Mouse (Mus musculus) ES-CJ7 (cell line): ENCODE measurements around the gene Dkk3.
A peak's percentile ranks its signal among the peaks of the same experiment; 100 is the strongest.
"Not testable (repeated sequence)": the region's sequence is repeated elsewhere in the genome, so short reads cannot be mapped to it uniquely, and the experiment has no call there.

ENCODE experiments used
- DNase-seq: peaks from one replicate; pipeline ENCODE4 v3.0.0; 2011; ENCODE audit warnings: low read depth, low spot score

Dkk3 gene

GRCm38 (mm10) chr7:112169955-112170692 is 11.3 kb upstream of the Dkk3 start:
- no peak for DNase-seq

DNA sequence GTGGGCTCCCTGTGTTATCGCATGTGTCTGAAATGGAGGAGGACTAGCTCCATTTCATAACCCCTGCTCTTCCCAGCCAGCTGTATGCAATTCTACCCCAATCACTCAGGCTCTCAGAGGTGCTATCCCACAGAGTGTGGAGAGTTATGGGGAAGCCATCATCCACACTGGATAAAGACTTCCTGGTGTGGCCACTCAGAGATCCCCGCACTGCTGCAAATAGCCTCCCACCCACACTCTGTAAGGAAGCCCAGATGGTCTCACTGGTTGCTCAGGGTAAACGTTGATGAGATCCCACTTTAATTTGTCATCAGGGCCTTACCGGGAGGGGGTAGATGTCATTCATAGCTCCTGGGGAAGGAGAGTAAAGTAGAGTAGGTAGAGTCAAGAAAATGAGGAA is 6.7 kb upstream of the Dkk3 start:
- no peak for DNase-seq

DNA sequence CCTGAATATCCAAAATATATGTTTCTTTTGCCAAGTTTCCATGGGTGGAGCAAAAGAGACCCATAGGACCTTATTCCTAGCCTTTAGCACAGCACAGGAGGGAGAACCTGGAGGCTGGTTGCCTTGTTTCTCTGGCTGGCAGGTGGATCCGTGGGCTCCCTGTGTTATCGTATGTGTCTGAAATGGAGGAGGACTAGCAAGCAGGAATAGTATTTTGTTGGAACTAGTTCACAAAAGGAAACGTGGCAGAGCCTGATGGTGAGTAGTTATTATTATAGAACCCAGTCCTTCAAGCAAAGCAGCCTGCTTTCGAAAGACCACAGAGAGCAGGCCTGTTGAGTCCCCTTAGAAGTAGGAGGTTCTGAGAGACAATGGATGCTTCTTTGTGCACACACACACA is 6.2 kb upstream of the Dkk3 start:
- DNase-seq: not testable (repeated sequence)

DNA sequence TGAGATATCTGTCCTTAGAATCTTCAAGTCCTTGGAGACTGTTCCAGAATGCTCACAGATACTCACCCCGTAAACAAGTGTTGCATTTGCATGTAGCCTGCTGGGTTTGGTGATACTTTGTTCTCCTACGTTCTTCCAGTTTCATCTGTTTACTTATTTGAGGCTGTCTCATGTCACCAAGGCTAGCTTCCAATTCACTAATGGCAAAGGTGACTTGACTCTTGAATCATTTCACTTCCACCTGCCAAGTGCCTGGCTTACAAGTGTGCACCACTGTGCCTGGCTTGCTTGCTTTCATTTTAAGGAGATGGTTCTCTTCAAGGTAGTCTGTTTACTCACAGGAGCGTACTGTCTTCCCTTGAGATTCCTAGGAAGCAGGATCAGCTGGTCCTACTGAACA is 5.6 kb upstream of the Dkk3 start:
- DNase-seq: no peak

DNA sequence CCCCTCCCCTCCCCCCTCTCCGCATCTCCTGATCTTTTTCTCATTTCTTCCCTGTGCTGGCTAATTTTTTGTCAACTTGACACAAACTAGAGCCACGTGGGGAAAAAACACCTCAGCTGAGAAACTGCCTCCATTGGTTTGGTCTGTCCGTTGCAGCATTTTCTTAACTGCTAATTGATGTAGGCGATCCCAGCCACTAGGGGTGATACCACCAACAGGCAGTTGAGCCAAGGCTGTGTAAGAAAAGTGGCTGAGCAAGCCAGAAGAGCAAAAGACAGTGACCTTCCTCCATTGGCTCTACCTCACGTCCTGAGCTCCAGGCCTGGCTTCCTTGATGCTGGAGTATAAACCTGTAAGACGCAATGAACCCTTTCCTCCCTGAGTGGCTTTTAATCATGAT is 978 bp upstream of the Dkk3 start:
- peak; percentile 41 for DNase-seq

- peak; percentile 9 for DNase-seq
Observed at GRCm38 (mm10) chr7:112158316-112158741, 528 bp downstream of the Dkk3 start.

- DNase-seq: peak; percentile 12
Observed at GRCm38 (mm10) chr7:112157584-112158315, 1.1 kb downstream of the Dkk3 start.

DNA sequence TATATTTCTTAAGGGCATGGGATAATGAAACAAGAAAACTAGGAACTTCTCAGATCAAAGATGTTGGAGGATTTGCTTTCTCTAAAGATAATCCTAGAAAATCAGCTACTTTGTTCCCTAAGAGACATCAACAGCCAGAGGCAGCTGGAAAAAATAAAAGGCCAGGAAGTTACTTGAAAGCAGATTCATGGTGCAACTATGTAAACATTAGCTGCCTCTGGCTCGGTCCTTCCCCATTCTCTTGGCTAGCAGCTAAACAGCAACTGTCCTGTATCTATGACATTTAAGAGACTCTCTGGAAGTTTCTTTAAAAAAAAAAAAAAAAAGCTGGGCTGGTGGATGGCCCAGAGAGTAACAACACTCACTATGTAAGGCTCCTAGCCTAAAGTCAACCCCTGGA is 3.7 kb downstream of the Dkk3 start:
- DNase-seq: no peak

DNA sequence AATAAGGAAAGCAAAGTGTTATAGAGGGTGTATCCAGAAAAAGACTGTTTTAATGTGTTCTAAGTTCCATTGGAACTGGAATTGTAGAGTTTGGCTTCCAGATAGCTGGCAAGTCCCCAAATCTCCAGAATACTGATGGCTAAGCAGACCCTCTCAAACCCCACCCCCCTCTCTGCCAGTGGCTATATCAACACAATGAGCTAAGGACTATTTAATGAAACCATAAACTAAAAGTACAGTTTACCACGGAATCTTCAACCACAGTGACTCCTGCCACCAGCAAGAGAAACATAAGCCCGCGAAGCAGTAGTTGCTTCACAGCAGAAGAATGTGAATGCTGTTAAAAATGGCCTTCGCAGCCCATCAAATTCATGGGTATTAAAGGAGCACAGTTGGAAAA is 4.4 kb downstream of the Dkk3 start:
- DNase-seq: no peak

DNA sequence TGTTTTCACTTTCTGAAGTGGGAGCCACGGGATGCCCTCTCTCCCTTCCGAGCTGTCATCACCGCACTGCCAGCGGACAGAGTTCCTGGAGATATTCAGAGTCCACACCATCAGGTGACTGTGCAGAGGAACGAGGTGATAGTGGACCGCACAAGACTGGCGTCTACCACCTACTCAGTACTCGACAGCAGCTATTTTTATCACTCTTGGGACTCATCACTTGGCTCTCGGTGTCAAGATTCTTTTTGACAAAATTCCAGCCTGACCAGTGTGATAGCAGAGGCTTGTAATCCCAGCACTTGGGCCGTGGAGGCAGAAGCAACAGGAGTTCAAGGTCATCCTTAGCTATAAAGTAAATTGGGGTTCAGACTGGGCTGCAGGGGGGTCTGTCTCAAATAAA is 9.7 kb downstream of the Dkk3 start:
- no peak for DNase-seq

DNA sequence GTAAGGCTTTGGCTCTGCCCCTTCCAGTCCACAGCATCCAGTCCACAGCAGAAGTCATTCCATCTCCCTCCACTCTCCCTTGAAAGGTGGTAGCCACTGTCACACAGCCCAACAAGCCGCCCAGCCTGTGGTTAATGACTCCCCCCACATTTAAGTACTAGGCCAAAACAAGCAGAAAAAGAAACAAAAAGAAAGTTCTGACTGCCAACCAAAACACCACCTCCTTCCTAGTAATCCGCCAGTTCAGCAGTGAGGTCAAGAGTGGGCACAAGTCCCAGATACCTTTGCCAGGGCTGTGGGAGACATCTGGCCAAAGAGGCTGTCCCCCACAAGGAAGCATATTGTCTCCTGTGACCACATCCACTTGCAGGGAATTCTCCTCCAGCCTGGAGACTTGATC is 10.9 kb downstream of the Dkk3 start:
- DNase-seq: no peak

DNA sequence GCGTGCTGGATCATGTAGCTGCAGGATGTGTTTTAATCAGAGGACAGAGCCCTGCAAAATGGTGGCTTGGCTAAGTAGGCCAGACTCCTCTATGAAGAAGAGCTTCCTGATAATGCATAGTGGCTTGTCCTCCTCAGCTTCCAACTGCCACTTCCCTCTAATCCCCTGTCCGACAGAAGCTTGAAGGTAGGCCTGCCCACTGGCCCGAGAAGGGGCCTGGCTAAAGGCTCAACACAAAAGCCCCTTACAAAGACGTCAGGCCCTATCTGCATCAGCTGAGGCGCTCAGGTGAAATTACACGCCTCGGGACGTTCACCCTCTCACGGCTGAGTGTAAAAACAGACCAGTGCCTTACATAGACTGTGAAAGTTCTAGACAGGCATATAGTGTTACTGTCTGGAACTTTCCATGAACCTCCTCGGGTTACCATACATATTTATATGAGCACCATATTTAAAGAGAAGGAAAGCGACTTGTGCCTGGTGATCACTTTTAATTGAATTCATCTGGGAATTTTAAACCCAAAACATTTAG is 14.1 kb downstream of the Dkk3 start:
- no peak for DNase-seq

DNA sequence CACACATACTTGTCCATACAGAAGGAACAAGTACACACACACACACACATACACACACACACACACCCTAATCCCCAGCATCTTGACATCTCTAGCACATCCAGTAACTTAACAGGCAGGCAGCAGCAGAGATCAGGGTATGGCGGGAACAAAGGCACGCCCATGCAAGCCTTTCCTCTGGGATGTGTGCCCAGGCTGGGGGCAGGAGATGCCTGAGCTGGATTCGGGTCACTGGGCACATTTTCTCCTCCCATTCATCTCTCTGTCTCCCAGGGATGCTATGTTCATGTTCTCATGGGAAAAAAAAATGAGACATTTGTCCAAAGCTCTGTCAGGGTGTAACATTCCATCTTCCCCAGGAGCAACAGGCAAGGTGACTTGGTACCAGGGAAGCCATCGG is 14.9 kb downstream of the Dkk3 start:
- no peak for DNase-seq

DNA sequence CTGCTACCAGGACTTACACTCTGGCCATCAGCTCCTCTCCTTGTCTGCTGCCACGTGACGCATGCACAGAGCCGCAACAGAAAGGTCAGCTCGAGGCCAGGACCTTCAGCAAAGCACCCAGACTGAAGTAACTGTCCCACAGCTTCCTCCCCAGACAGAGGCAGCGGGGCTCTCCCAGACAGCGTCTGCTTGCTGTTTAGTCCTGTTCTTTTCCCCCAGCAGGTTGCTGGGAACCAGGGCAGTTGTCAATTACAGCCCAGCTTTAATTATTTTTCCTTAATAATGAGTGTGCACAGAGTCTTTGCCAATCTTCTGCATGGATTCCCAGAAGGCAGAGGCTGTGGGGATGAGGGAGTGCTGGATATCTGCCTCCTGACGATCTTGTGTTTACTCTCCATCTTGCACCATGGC is 15.8 kb downstream of the Dkk3 start:
- DNase-seq: no peak

- no peak for DNase-seq
Observed at GRCm38 (mm10) chr7:112142616-112143015, 16.2 kb downstream of the Dkk3 start.

GRCm38 (mm10) chr7:112140725-112141124 is 18.1 kb downstream of the Dkk3 start:
- peak; percentile 20 for DNase-seq

- peak; percentile 73 for DNase-seq
Observed at GRCm38 (mm10) chr7:112138509-112139405, 20.1 kb downstream of the Dkk3 start.

DNA sequence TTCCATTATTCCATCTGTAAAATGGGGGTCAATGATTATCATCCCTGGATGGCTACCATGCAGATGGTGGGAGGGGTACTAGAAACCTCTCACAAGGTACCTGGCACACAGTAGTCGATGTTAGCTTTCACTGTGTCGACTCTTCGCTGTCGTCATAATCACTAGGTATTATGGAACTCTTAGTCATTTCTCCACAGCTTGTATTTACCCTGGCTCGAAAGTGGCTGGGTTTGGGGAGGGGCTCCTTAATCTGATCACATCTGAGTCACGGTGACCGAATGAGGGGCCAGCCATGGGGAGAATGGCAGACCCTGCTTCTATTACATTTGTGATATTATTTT is 20.7 kb downstream of the Dkk3 start:
- no peak for DNase-seq

DNA sequence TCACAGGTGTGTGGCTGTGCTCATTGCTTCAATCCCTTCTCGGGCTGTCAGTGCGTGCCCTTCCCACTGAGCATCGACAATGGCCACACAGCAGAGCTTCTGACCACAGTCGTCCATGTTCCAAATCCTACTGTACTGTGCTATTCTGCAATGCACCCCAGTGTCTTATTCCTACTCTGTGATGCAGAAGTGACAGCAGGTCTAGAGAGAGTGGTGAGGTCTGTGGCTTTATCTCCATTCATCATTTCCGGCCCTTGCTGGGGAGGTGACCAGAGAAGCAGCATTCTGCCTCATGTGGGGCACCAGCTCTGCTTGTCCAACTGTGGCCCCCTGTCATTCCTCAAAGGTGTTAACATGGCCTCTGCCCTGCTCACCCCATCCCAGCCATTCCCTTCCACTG is 22.3 kb downstream of the Dkk3 start:
- DNase-seq: no peak

GRCm38 (mm10) chr7:112135161-112135560 is 23.7 kb downstream of the Dkk3 start:
- DNase-seq: no peak

DNA sequence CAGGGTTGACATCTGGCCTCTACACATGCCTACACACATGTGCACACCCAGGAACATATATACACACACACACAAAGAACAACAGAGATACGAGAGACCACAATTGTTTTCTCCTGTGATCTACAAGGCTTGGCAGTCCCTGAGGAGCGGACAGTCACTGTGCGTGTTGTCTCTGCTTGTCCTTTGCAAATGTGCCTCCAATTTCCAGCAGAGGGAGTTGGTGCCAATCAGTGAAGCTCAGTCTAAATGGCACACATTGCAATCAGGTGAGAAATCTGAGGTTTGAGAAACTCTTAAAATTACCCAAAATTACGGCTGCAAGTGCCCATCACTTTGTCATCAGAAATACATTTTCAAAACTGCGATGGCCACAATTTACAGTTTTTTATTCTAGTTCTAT is 25.6 kb downstream of the Dkk3 start:
- no peak for DNase-seq

- DNase-seq: no peak
Observed at GRCm38 (mm10) chr7:112132005-112132404, 26.9 kb downstream of the Dkk3 start.
